Mouse (Mus musculus): ENCODE measurements around the gene Cdhr4.

DNA sequence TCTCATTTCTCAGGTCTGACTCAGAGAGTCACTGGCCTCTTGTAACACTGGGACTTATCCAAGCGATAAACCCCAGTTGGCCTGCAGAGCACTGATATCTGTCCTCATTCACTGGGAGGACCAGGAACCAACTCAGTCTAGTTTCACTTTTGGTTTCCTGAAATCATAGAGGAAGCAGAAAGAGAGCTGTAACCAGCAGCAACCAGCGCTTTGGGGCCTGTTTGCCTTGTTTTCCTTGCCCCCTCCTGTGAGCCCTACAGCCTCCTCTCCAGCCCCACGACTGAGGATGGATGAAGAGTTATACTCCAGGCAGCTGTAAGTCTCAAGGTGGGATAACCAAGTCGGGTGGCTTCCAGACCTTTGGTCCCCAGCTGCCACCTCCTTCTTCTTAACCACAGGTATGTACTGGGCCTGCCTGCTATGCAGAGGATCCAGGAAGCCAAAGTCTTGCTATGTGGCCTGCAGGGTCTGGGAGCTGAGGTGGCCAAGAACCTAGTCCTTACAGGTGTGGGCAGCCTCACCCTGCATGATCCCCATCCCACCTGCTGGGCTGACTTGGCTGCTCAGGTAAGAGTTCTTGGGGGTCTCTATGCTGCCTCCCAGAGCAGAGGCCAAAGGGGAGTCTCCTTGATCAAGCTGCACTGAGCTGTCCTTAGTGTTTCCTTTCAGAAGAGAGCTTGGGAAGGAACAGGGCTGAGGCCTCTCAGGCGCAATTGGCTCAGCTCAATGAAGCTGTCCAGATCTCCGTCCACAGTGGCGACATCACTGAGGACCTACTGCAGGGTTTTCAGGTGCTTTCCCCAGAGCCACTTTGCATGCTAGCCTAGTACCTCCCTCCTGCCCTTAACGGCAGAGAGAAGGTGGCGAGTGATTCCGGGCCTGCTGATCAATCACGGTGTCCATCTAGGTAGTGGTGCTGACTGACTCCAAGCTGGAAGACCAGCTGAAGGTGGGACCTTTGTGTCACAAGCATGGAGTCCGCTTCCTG is 16.6 kb upstream of the Cdhr4 start, which contains the start of gene Uba7:
- TF ChIP-seq CTCF (IDR thresholded peaks at IDR 0.05; ENCODE audit: low read depth) (no peak), EP300 (optimal IDR thresholded peaks at IDR 0.05) (no peak)

All from stomach, postnatal 0 days (tissue).